Mouse (Mus musculus) bone marrow, adult 2 months (tissue): Measurements from ENCODE around the gene Kdm6b.

Experiments
- CTCF ChIP-seq: fragments of 200-500 bp; IDR thresholded peaks from 2 replicates; pipeline ENCODE4 v1.5.1; 2011; ENCODE audit warnings: low read length, control low read depth; ENCODE audit not compliant: control insufficient read depth, insufficient read depth
- POLR2A ChIP-seq: fragments of 200-500 bp; IDR thresholded peaks from 2 replicates; pipeline ENCODE4 v1.6.1; 2011; ENCODE audit warnings: low read depth, mild to moderate bottlenecking, control low read depth, low read length, borderline replicate concordance; ENCODE audit not compliant: control insufficient read depth

DNA sequence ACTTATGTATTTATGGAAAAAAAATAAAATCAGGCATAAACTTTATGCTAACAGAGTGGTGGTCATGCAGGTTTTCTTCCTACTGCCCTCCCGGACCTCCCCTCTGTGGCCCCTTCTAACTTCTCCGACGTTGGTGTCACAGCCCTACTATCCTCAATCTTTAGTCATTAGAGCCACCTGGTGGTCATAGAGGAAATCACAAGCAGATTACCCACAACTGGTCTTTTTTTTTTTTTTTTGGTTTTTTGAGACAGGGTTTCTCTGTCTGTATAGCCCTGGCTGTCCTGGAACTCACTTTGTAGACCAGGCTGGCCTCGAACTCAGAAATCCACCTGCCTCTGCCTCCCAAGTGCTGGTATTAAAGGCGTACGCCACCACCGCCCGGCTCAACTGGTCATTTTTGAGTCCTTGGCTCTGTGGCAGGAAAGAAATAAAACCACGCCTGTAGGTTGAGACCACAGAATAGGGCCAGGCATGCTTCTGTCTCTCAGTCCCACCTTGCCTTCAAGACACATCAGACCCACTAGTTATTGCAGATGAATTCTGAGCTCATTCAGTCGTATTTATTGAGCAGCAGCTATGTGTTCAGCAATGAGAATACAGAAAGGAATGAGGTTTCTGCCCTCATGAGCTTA is 23.0 kb downstream of the Kdm6b start:
- TF ChIP-seq CTCF: peak; percentile 37; the same call in 1 of the 2 replicates
- TF ChIP-seq POLR2A: no peak
